Mouse (Mus musculus) kidney, adult 2 months (tissue): ENCODE results near the gene Cd5.

ENCODE experiments used
- CTCF ChIP-seq: fragments of 200-500 bp; conservative IDR thresholded peaks from 2 replicates; pipeline ENCODE4 v1.5.1; 2011; ENCODE audit warnings: low read depth, mild to moderate bottlenecking, control low read depth, low read length, moderate library complexity, mixed read lengths; ENCODE audit not compliant: insufficient read depth, insufficient read length
- POLR2A ChIP-seq: fragments of 200-500 bp; IDR thresholded peaks from one replicate; pipeline ENCODE4 v1.6.1; 2011; ENCODE audit warnings: low read depth, low read length, control low read depth

DNA sequence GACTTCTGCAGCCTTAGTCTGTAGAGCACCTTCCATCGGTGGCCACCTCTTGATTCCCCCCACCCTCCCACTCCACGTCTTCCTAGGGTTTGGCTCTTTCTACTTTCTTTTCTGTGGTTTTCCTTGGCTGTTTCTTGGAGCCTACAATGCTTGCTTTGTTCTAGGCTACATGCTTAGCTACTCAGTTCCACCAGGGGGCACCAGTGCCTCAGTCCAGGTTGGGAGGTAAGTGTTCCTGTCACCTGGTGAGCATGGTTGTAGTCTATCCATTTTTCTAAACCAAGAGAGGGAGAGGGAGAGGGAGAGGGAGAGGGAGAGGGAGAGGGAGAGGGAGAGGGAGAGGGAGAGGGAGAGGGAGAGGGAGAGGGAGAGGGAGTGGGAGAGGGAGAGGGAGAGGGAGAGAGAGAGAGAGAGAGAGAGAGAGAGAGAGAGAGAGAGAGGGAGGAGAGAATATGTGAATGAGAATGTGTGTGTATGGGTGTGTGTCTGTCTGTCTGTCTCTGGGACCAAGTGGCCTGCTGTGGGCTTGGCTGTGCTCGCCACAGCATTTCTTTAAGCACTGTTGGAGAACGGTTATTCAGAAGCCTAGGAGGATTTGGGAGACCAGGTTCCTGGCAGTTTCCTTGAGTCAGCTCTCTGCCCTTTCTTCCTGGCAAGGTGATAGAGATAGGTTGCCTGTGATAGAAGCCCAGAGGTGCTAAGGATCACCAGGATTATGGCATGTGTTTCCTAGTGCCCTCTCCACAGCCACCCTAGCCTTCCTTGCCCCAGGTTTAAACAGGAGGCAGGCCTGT lies 23.9 kb downstream of the Cd5 start:
- peak; percentile 84 for TF ChIP-seq CTCF
- no peak for TF ChIP-seq POLR2A
